Mouse (Mus musculus) liver, embryonic 14 days (tissue): ENCODE measurements around the gene Apom. TPM values are rescaled to one million over a fixed set of nuclear protein-coding genes. Genes with fewer than 3 reads are reported as not detected.

Source experiments
- polyA plus RNA-seq: library from polyadenylated mRNA; depleted of rRNA; stranded (reverse); fragments of >200 nt; gene quantifications from 2 replicates; pipeline ENCODE4 v1.2.3, GENCODE M21; 2012; rRNA removed

Apom gene
- 296 and 349 TPM in 2 replicates for polyA plus RNA-seq

DNA sequence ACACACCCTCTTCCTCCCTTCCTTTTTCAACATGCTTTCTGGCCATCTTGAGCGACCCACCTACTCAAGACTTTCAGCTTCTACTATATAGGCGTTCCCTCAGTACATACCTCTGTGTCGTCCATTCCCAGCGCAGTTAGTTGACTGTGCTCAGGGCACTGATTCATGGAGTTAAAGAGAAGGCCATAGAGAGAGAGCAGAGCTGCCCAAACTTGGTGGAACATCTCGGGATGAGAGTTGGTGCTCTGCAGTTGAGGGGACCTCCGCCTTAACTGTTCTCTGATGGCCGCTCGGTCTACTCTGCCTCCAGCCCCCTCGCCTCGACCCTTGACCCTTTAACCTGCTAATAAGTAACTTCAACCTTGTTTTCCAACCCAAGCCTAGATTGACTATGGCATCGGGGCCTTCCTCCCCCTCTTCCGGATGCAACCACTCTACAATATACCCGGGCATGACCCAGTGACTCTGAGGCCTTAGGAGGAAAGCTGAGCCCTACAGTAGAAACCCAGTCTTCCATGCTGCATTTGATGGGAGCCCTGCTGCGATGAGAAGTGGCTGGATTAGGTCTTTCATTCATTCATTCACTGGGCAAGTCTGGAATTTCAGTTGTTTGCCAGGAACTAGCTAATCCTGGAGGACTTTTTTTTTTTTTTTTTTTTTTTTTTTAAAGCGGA is at the start of gene Apom:
Apom (minus strand) TSS at position 551 of the 674 bp plus-strand sequence.

DNA sequence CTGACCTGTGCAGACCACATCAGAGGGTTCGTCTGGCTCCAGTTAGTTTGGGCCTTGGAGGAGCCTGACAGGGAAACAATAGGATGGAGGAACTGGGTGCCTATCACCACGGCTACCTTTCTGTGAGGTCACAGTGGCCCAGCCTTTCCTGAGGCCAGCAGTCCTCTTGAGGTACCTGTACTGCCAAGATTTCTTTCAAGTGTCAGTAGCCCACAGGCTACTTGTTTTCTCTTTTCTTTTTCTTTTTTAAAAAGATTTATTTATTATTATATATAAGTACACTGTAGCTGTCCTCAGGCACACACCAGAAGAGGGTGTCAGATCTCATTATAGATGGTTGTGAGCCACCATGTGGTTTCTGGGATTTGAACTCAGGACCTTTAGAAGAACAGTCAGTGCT is 44.1 kb upstream of the Apom start, which contains the start of gene Aif1:
Aif1 (minus strand) TSS at position 101 of the 400 bp plus-strand sequence.

DNA sequence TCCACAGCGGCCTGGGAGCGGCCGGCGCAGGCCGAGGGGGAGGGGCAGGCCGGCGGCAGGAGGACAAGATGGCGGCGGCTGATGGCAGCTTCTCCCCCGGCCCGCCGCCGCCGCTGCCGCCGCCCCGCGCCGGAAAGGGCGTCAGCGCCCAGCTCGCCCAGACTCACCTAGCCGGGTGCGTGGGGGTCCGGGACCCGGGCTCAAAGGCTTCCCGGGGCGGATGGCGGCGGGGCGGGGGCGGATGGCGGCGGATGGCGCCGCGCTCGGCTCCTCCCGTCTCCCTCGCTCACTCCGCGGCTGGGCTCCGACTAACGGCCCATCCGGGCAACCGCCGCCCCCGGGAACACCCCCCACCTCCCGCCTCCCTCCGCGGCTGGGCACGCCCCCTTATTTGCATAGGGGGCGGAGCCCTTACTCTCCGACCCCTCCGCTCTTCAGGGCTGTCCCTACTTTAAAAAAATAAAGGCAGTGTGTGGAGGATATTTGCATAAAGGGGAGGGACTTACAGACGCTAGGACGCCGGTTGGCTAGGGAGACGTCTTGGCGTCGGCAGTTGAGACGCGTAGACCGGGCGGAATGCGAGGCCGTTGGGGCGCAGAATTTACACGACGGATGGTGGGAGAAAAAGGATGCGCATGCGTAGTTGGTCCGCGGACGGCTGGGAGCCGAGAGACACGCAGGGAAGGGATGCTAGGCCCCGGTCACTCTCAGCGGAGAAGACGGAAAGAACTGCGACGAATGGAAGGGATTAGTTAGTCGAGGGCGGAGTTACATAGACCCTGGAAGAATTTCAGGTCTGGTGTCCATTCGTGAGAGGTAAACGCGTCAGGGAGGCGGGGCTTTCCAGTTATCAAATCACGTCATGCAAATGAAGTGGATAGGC is 33.0 kb upstream of the Apom start, which contains the start of gene Prrc2a:
Prrc2a (minus strand) TSS at position 330 of the 883 bp plus-strand sequence.

DNA sequence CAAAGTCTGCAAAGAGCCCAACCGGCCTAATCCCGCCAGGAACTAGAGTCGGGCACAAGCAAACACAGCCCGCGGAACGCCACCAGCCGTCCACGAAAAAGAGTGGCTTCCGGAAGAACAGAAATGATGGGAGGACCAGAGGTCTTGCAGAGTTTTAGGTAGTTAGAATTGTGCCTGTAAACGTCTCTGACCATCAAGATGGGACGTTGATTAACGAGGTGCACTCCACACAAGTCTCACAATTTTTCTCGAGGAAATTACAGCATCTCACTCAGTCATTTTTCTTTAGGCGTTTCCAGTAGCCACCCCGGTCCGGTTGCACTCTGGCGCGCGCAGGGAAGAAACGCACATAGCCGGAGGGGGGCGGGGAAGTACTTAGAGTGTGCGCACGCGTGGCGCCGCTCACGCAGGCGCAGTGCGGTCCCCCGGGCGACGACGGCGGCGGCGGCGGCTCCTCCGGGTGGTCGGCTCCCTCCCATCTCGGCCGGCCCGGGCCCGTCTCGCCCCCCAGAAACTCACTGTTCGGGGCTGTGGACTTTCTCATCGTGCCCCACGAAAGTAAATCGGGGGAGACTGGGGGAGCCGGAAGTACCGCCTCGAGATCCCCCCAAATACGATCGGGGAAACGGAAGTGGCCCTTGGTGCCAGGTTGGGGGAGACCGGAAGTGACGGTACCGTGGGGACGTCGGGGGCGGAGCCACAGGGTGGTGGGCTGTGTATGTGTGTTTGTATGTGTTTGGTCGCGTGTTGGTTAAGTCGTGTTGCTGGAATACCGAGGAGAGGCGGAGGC is 3.1 kb upstream of the Apom start, which contains the start of gene Bag6:
Bag6 (plus strand) TSS at position 378 of the 790 bp plus-strand sequence.

DNA sequence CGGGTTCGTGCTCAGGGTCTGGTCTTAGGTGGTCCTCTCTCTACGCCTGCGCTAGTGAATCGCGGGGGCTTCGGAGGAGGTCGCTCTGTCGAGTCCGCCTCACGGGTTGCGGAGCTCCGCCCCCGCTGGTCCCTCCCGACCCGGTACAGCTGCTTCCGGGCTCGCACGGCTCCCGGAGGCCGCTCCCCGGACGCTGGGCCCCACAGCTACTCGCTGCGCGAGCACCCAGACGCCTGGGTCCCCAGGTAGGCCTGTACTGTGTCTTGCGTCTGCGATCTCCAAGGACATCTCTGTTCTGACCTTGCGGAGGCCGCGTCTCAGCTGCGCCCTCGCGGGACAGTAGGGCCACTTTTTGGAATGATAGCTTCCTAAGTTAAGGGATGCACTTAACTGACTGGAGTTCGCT is 5.6 kb downstream of the Apom start, which contains the start of gene D17H6S53E:
D17H6S53E (plus strand) TSS at position 168 of the 406 bp plus-strand sequence.

DNA sequence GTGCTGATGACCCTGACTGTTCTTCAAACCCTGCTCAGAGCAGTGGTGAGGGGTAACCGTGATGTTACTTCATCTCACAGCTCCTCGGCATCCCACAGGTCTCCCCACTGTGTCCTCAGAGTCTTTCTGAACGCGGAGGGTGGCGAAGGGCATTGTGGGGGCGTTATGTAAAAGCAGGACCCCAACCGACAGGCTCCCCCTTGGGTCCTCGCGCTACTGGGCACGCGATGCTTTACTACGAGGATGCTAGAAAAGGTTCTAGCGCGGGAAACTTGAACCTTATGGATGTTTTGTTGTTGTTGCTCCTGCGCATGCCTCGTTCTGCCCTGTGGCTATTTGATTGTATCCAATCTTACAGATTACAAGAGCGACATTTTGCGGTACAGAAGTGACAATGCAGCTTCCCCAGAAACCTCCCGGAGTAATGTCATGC is 10.0 kb downstream of the Apom start, which contains the start of gene Csnk2b:
Csnk2b (minus strand) TSS at position 183 of the 433 bp plus-strand sequence.

DNA sequence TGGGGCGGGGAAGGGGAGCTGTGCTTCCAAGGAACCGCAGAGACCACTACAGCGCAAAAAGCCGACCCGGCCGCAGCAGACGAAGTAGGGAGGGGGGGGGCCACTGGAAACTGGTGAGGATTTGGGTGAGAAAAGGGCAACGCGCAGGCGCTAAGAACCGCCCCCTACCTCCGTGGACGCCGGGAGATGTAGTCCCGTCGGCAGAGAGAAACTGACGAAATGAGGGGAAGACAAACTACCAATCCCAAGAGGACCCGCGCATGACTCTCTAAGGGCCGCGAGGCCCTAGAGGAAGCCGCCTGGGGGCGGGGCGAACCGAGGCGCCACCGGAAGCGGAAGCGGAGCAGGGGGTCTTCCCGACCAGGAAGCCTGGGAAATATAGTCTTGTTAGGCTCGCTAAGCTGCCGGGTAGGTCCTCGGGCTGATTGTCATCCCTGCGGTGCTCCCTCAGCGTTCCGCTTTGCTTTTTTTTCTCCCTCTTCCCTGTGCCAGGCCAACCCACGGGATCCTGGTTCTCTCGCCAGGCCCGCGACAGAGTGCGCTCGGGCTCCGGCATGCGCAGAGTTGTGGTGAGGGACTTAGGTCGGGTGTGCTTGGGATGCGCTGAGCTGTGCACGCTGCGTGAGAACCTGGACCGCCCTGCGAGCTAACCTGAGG is 10.6 kb downstream of the Apom start, which contains the start of gene Gpank1:
Gpank1 (plus strand) TSS at position 313 of the 657 bp plus-strand sequence.

DNA sequence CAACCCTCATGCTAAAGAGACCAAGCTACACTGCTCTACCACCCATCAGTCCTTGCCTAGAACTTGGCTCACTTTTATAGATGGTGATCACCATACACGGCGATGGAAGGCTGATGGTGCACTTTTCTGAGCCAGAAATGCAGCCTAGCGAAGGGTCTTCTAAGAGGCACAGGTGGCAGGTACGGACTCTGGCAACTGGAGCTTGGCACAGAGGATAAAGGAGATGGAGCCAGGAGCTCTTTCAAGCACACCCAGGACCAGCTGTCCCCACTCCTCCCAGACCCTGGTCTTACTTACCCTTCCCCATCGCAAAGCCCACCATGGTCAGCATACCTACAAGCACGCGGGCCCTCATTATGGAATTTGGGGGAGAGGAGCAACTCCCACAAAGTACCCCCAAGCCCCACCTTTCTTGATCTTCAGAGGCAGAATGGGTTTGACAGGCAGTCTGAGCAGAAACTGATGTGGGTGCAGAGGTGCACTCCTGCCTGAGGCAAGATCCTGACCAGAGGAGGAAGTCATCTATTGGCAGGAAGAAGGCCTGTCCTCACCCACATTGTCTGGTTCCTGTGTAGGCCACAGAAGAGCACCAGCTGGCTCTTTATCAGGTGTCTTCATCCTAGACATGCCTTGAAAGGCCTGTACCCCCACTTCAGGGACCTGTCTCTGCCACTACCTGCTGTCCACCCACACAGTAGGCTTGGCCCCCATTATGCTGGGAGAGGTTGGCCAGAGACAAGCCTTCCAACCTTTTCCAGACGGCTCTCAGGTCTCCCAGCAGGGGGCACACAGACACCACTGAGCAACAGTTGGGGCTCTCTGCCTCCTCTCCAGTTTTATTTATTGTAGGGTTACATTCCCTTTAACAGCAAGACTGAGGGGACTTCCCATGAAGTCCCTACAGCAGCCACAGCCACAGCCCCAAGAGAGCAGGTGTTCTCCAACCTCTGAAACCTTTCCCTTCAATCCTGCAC is 16.5 kb downstream of the Apom start, which contains the start of gene Ly6g5b:
Ly6g5b (minus strand) TSS at position 383 of the 974 bp plus-strand sequence.

DNA sequence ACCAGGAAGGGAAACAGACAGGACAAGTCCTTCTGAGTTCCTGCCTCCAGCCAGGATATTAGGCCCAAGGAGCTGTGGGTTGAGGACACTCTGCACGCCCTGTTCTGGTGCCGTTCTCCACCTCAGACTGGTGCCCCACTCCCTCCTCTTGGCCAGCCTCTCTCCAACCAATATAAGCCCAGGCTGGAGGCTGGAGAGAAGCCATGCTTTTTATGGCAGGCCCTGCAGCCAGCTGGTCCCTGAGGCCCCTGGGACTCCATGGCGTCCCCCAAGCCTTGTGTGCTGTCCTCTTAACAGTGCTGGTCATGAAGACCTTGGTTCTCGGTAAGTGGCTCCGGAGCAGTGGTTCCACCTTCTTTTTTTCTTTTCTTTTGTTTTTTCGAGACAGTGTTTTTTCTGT is 23.8 kb downstream of the Apom start, which contains the start of gene Ly6g5c:
Ly6g5c (plus strand) TSS at position 183 of the 400 bp plus-strand sequence.

DNA sequence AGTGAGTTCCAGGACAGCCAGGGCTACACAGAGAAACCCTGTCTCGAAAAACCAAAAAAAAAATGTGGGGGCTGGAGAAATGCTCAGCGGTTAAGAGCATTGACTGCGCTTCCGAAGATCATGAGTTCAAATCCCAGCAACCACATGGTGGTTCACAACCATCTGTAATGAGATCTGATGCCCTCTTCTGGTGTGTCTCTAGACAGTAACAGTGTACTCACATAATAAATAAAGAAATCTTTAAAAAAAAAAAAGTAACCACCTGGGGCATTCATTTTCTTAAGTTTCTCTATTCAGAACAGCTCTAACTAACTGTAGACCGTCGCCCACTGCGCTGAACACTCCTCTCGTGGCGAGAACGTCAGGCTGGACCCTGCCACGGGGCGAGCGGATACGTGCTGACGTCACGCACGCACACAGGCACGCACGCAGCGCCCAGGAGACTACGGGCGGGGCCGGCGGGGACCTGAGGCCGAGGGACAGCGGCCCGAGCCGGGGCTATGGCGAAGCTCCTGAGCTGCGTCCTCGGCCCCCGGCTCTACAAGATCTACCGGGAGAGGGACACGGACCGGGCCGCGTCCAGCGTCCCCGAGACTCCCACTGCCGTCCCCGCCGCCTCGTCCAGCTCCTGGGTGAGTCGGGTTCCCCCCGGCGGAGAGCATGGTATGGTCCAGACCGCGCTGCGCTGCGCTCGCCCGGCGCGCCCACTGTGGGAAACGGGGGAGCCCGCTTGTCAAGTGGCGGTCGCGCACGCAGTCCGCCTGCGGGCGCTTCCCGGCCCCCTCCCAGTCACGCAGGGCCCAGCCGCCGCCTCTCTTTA is 42.8 kb downstream of the Apom start, which contains the start of gene Abhd16a:
Abhd16a (plus strand) TSS at position 439 of the 820 bp plus-strand sequence.

DNA sequence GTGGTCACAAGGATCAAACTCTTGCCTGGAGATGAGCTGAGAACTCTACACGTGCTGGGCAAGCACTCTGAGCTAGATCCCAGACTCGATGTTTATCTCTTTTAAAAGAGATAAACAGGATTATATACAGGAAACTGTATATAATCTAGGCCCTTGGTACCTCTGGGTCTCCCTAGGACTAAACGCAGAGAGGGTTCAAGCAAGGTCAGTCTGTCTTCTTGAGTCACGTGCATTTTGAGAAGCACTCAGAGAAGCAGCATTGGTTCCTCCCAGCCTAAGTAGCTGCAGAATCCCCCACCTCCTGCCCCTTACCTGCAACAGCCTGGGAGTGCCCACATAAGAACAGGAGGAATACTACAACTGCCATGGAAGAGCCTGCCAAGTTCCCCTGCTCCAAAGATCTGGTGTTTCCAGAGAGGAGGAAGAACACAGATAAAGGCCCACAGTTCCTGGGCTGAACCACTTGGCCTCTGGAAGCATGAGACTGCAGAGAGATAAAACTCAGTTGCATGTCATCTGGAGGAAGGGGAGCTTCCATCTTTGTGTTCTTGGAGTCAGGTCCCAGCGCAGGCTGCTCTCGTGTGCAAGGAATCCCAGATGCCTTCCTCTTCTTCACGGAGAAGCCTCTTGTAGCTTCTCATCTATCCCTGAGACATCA is 46.5 kb downstream of the Apom start, which contains the start of gene Ly6g6f:
Ly6g6f (minus strand) TSS at position 403 of the 658 bp plus-strand sequence.

Other genes starting within 250 kb of the Apom start
- 14.2 and 18.4 TPM in 2 replicates for gene C2, start 233.8 kb downstream of the Apom start, polyA plus RNA-seq
- 27.3 and 28.0 TPM in 2 replicates for gene Ehmt2, start 233.6 kb downstream of the Apom start, polyA plus RNA-seq
- 1.1 and 1.3 TPM in 2 replicates for gene Slc44a4, start 217.6 kb downstream of the Apom start, polyA plus RNA-seq
- gene Neu1, start 200.8 kb downstream of the Apom start, polyA plus RNA-seq = 8.4 and 10.5 TPM in 2 replicates
- 1.1 and 1.3 TPM in 2 replicates for gene Hspa1b, start 172.8 kb downstream of the Apom start, polyA plus RNA-seq
- not detected in 2 replicates for gene Gm20481, start 162.1 kb downstream of the Apom start, polyA plus RNA-seq
- 0.58 and 0.67 TPM in 2 replicates for gene Hspa1a, start 159.9 kb downstream of the Apom start, polyA plus RNA-seq
- 0.02 TPM in 2 replicates for gene Hspa1l, start 159.3 kb downstream of the Apom start, polyA plus RNA-seq
- gene Lsm2, start 150.2 kb downstream of the Apom start, polyA plus RNA-seq = 106 and 129 TPM in 2 replicates
- gene Vars, start 131.1 kb downstream of the Apom start, polyA plus RNA-seq = 58.0 and 65.7 TPM in 2 replicates
- 0.12 and 0.20 TPM in 2 replicates for gene Vwa7, start 115.5 kb downstream of the Apom start, polyA plus RNA-seq
- gene Sapcd1, start 104.0 kb downstream of the Apom start, polyA plus RNA-seq = 2.0 TPM in 2 replicates
- gene Msh5, start 85.3 kb downstream of the Apom start, polyA plus RNA-seq = 3.3 and 4.1 TPM in 2 replicates
- 70.1 and 85.9 TPM in 2 replicates for gene Clic1, start 82.1 kb downstream of the Apom start, polyA plus RNA-seq
- 11.1 and 13.5 TPM in 2 replicates for gene Ddah2, start 73.0 kb downstream of the Apom start, polyA plus RNA-seq
- gene Ly6g6c, start 66.7 kb downstream of the Apom start, polyA plus RNA-seq = 0.21 and 0.24 TPM in 2 replicates
- 1.8 and 2.7 TPM in 2 replicates for gene Mpig6b, start 65.9 kb downstream of the Apom start, polyA plus RNA-seq
- gene Ly6g6e, start 55.1 kb downstream of the Apom start, polyA plus RNA-seq = 0.03 and 0.15 TPM in 2 replicates
- 0.66 and 0.76 TPM in 2 replicates for gene Ly6g6d, start 54.0 kb downstream of the Apom start, polyA plus RNA-seq
- gene Ly6g6f, start 46.4 kb downstream of the Apom start, polyA plus RNA-seq = 4.6 TPM in 2 replicates
- gene Abhd16a, start 42.8 kb downstream of the Apom start, polyA plus RNA-seq = 25.1 and 29.0 TPM in 2 replicates
- not detected in 2 replicates for gene Ly6g5c, start 23.8 kb downstream of the Apom start, polyA plus RNA-seq
- 0.42 and 0.67 TPM in 2 replicates for gene Ly6g5b, start 16.6 kb downstream of the Apom start, polyA plus RNA-seq
- gene Gpank1, start 10.6 kb downstream of the Apom start, polyA plus RNA-seq = 9.1 and 10.2 TPM in 2 replicates
- gene Csnk2b, start 10.0 kb downstream of the Apom start, polyA plus RNA-seq = 76.9 and 86.4 TPM in 2 replicates
- 1.2 and 1.6 TPM in 2 replicates for gene D17H6S53E, start 5.7 kb downstream of the Apom start, polyA plus RNA-seq
- gene Bag6, start 3.1 kb upstream of the Apom start, polyA plus RNA-seq = 40.6 and 45.5 TPM in 2 replicates
- 48.0 and 59.1 TPM in 2 replicates for gene Prrc2a, start 32.8 kb upstream of the Apom start, polyA plus RNA-seq
- gene Aif1, start 44.0 kb upstream of the Apom start, polyA plus RNA-seq = 9.0 and 9.2 TPM in 2 replicates
- gene Lst1, start 56.4 kb upstream of the Apom start, polyA plus RNA-seq = 21.0 and 28.7 TPM in 2 replicates
- 0.53 and 0.76 TPM in 2 replicates for gene Ltb, start 62.4 kb upstream of the Apom start, polyA plus RNA-seq
- gene Tnf, start 70.0 kb upstream of the Apom start, polyA plus RNA-seq = 0.33 and 0.48 TPM in 2 replicates
- gene Lta, start 73.3 kb upstream of the Apom start, polyA plus RNA-seq = 0.03 and 0.09 TPM in 2 replicates
- 0.10 TPM in 1 of 2 replicates, not detected in the other for gene Gm16181, start 88.8 kb upstream of the Apom start, polyA plus RNA-seq
- gene Atp6v1g2, start 101.6 kb upstream of the Apom start, polyA plus RNA-seq = 1.6 and 1.7 TPM in 2 replicates
- 3.6 and 4.1 TPM in 2 replicates for gene Nfkbil1, start 103.7 kb upstream of the Apom start, polyA plus RNA-seq
- 174 and 208 TPM in 2 replicates for gene Ddx39b, start 109.7 kb upstream of the Apom start, polyA plus RNA-seq
- 35.7 and 45.9 TPM in 2 replicates for gene H2-D1, start 130.7 kb upstream of the Apom start, polyA plus RNA-seq
- 0.50 and 0.63 TPM in 2 replicates for gene H2-Q1, start 188.4 kb upstream of the Apom start, polyA plus RNA-seq
- gene H2-Q2, start 210.2 kb upstream of the Apom start, polyA plus RNA-seq = 0.53 and 0.67 TPM in 2 replicates
- 6.6 and 6.8 TPM in 2 replicates for gene H2-Q4, start 247.6 kb upstream of the Apom start, polyA plus RNA-seq